Mouse (Mus musculus): Measurements from ENCODE around the gene Ube2d2b. TPM values are rescaled to one million over a fixed set of nuclear protein-coding genes. Genes with fewer than 3 reads are reported as not detected.

The Ube2d2b gene
- total and polyA plus RNA-seq, 3 experiments = not detected

DNA sequence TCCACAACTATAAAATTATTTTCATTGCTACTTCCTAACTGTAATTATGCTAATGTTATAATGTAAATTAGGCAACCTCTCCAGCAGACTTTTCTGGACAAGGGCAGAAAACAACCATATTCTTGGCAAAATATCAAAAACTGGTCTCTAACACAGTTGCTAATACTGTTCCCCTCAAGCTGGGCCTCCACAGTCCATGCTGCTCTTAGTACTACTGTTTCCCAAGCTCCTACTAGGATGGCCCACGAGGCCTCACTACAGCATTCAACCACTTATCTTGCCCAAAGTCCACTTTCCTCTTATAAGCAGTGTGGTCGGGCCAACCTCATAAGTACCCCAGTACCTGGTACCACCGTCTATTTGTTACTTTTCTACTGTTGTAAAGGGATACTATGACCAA lies 24.7 kb downstream of the Ube2d2b start:
- DNase-seq = no peak

DNA sequence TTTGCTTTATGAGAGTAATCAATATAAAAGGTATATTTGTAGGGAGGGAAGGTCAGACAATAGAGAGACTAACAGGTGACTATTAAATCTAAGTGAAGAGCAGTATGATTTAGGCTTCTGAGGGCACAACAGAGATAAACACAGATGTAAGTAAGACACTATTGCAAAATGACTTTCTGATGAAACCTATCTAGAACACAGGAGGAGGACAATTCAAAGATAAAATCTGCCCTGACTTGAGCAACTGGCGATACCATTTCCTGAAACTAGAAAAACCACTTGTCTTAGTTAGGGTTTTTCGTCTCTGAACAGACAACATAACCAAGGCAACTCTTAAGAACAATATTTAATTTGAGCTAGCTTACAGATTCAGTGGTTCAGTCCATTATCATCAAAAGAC lies 25.6 kb downstream of the Ube2d2b start:
- no peak for DNase-seq

DNA sequence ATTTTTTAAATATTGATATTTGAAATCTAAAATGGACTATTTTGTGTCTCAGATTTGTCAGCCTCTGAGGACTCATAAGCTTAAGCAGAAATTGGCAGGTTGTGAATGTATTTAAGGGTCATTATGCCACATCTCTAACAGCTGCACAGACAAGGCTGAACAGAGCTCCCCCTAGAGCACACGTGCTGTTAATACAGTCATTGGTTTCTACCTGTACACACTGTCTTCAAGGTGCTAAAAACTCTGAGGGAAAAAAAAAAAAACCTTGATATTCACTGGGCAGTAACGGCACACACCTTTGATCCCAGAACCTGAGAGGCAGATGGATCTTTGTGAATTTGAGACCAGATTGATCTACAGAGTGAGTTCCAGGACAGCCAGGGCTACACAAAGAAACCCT lies 29.1 kb downstream of the Ube2d2b start:
- DNase-seq = no peak

GRCm38 (mm10) chr5:107863971-107864370 lies 34.1 kb downstream of the Ube2d2b start:
- DNase-seq = no peak

DNA sequence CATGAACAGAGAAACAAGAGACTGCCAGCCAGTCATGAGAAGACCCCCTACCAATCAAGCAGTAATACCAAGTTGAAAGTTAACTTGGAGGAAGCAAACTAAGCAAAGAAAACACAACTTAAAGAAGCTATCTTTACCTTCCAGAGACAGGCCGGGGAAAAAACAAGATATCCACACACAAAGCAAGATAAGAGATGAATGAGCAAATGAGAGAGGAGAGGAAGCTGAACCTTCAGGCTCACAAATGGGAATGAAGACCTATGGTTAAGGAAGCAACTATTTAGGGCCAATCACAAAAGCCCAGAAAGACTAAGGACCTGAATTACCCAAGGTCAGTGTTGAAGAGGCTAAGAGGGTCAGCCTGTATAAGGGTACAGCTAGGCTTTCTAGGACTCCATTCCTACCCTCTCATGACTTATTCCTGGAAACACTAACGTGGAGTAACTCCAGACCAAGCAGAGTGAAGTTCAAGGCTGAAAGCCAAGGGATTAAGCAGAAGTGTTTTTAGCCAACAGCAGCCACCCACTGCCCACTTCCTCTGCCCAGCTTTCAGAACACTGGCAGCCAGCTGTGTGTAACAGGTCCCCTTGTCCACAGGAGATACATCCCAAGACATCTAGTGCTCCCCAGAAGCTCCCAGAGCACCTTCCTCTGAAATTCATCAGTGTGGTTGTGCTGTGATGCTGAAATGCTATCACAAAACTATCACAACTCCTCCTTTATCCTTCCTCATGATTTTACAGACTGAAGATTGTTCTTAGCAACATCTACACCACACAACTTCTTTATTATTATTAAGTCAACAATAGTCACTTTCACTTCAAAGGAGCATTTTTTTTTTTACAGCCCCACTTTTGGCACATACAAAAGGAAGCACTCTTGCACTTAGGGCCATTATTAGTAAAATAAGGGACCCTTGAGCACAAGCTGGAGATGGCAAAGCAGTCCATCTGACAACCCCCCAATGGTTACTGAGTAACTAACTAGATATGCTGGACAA lies 36.5 kb downstream of the Ube2d2b start:
- peak; percentile 49 for DNase-seq

- DNase-seq = peak; percentile 88
These were observed 38.3 kb downstream of the Ube2d2b start for GRCm38 (mm10) chr5:107867970-107868904.

DNA sequence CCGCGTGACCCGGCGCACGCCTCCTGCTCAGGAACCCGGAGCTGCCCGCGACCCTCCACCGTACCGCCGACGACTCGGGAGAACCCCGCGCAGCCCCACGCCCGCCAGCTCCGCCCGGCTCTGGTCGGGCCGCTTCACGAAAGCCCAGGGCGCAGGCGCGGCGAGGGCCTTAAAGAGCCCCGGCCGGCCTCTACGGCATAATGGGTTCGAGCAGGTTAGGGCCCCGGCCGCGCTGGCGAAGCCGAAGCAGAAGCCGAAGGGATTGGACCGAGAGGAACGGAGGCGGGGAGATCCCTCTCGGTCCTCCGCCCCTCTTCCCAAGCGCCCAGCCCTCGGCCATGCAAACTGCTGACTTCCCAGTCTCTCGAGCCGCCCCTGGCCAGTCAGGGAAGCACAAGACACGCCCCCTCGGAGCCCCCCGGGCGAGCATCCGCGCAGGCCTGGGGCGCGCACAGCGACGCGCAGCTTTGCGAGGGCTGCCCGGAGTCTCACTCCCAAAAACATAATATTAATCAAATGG lies 39.1 kb downstream of the Ube2d2b start:
- DNase-seq = peak; percentile 98

GRCm38 (mm10) chr5:107869701-107870100 lies 39.8 kb downstream of the Ube2d2b start:
- peak; percentile 25 for DNase-seq

GRCm38 (mm10) chr5:107873330-107873729 lies 43.4 kb downstream of the Ube2d2b start:
- no peak for DNase-seq

- DNase-seq = no peak
These were observed 44.0 kb downstream of the Ube2d2b start for GRCm38 (mm10) chr5:107873886-107874302.

DNA sequence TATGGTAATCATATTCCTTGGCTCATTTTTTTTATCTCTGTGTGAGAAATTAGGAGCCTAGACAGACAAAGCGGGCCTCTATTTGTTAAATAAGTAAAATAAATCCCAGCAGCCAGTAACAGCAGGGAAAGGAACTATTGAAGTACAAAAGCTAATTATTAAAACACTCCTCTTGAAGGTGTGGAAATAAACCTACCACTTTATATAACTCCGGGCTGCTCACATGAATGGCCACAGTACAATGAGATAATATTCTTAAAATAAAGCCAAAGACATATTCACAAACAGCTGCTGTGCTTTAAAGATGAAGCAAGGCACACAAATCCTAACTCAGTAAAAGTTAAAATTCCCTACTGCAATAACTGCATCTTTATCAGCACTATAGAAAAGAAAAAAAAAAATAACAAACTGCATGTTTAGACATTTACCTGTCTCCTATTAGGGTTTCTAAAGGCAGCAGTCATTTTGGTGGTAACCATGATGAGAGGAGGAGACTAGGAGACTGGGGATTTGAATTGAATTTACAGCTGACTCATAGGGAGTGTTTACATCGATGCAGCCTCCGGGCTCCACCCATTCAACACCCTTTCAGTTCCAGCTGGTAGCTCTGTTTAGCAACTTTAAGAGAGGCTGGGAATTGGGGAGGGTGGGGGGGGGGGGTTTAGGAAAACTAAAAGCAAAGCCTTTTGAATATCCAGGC lies 44.8 kb downstream of the Ube2d2b start, which contains the start of gene Evi5:
Gene Evi5 (minus strand): TSS at position 547 of the 700 bp plus-strand sequence.
- DNase-seq = no peak

DNA sequence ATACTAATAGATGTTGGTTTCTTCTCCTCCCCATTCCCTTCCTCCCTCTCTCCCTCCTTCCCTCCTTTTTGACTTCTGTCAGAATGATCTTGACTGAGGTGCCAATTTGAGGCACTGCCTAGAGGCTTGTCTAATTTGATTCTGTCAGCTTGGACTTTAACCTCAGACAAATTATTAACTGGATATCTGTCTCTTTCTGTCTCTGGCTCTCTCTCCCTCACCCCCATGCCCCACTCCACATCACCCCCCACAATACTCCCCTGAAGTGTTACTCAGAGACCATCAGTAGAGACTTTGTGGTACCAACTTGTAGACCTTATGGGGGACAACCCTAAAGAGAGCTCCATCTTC lies 45.3 kb downstream of the Ube2d2b start:
- DNase-seq = no peak

DNA sequence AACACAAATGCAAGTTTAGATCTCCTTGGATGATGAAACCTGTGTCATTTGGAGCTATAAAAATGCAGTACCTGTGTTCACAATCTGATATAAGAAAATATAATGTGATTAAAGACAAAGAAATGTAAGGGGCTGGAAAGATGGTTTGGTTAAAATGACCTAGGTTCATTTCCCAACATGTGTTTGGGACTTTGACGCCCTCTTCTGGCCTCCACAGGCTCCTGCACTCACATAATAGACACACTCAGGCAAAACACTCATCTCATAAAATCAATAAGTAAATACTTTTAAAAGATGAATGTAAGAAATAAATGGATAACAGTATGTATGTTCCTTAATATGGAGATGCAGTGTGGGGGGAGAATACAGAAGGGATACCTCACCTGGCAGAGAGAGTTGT lies 47.2 kb downstream of the Ube2d2b start:
- DNase-seq = no peak

GRCm38 (mm10) chr5:107880710-107881109 lies 50.8 kb downstream of the Ube2d2b start:
- no peak for DNase-seq

Other genes with a start within 250 kb of the Ube2d2b start
- 10 to 100 TPM; 13.2 to 14.5 TPM for gene Rpap2, start 232.7 kb upstream of the Ube2d2b start, total RNA-seq (2021)
- gene Rpap2, start 232.7 kb upstream of the Ube2d2b start, polyA plus RNA-seq (2012; rRNA removed) = 1.5 and 2.5 TPM in 2 replicates
- gene Glmn, start 232.2 kb upstream of the Ube2d2b start, total RNA-seq (2021) = 1 to 10 TPM; 5.3 to 8.3 TPM
- gene Glmn, start 232.2 kb upstream of the Ube2d2b start, polyA plus RNA-seq (2012; rRNA removed) = 0.26 and 0.66 TPM in 2 replicates
- under 1 TPM in 1 of 2 experiments, not detected in 1; 0.31 TPM for gene Gfi1, start 104.1 kb upstream of the Ube2d2b start, total RNA-seq (2021)
- gene Gfi1, start 104.1 kb upstream of the Ube2d2b start, polyA plus RNA-seq (2012; rRNA removed) = 0.09 and 0.66 TPM in 2 replicates
- gene Evi5, start 45.0 kb downstream of the Ube2d2b start, total RNA-seq (2021) = 10 to 100 TPM; 55.3 to 61.6 TPM
- gene Evi5, start 45.0 kb downstream of the Ube2d2b start, polyA plus RNA-seq (2012; rRNA removed) = 14.2 and 15.7 TPM in 2 replicates
- gene Rpl5, start 70.4 kb downstream of the Ube2d2b start, total RNA-seq (2021) = 10 to 100 TPM; 45.6 to 62.3 TPM
- 9.9 and 18.3 TPM in 2 replicates for gene Rpl5, start 70.4 kb downstream of the Ube2d2b start, polyA plus RNA-seq (2012; rRNA removed)
- gene Fam69a, start 157.0 kb downstream of the Ube2d2b start, total RNA-seq (2021) = 1 to 10 TPM; 2.7 to 9.1 TPM
- gene Fam69a, start 157.0 kb downstream of the Ube2d2b start, polyA plus RNA-seq (2012; rRNA removed) = 0.17 and 0.22 TPM in 2 replicates
- gene Mtf2, start 235.6 kb downstream of the Ube2d2b start, total RNA-seq (2021) = 10 to 100 TPM; 18.4 to 26.6 TPM
- gene Mtf2, start 235.6 kb downstream of the Ube2d2b start, polyA plus RNA-seq (2012; rRNA removed) = 4.0 and 5.3 TPM in 2 replicates